Mouse (Mus musculus) ES-Bruce4 (cell line): ENCODE data around the gene Gmcl1. TPM values are rescaled to one million over a fixed set of nuclear protein-coding genes. Genes with fewer than 3 reads are reported as not detected.

Experiments
- H3K27ac ChIP-seq: 2 replicates; pipeline ENCODE4 v1.5.1; 2012; ENCODE audit warnings: low read length, inconsistent platforms; ENCODE audit not compliant: insufficient read depth
- H3K27me3 ChIP-seq: 2 replicates; pipeline ENCODE4 v1.6.1; 2012; ENCODE audit warnings: mild to moderate bottlenecking, low read length, inconsistent platforms; ENCODE audit not compliant: control insufficient read depth, poor library complexity, insufficient read depth, severe bottlenecking
- H3K36me3 ChIP-seq: 2 replicates; pipeline ENCODE4 v1.6.1; 2012; ENCODE audit warnings: inconsistent platforms, mild to moderate bottlenecking, low read length, moderate library complexity; ENCODE audit not compliant: control insufficient read depth, poor library complexity, insufficient read depth, severe bottlenecking
- H3K4me1 ChIP-seq: one replicate; pipeline ENCODE4 v1.8.1; 2011; ENCODE audit warnings: low read length; ENCODE audit not compliant: control insufficient read depth, insufficient read depth
- H3K4me3 ChIP-seq: 2 replicates; pipeline ENCODE4 v1.5.1; 2011; ENCODE audit warnings: low read depth, mild to moderate bottlenecking, low read length
- H3K9ac ChIP-seq: 2 replicates; pipeline ENCODE4 v1.6.1; 2012; ENCODE audit warnings: low read depth, mild to moderate bottlenecking, inconsistent platforms; ENCODE audit not compliant: poor library complexity, severe bottlenecking
- H3K9me3 ChIP-seq: replicated peaks from 2 replicates; pipeline ENCODE4 v1.6.1; 2012; ENCODE audit warnings: mild to moderate bottlenecking, low read length, inconsistent platforms; ENCODE audit not compliant: control insufficient read depth, poor library complexity, insufficient read depth, severe bottlenecking
- CTCF ChIP-seq: IDR thresholded peaks from one replicate; pipeline ENCODE4 v1.8.1; 2011; ENCODE audit warnings: low read depth, low read length
- EP300 ChIP-seq: IDR thresholded peaks from 2 replicates; pipeline ENCODE4 v1.6.1; 2011; ENCODE audit warnings: low read depth, low read length; ENCODE audit not compliant: insufficient read depth
- POLR2A ChIP-seq: IDR thresholded peaks from one replicate; pipeline ENCODE4 v1.8.1; 2011; ENCODE audit warnings: low read length; ENCODE audit not compliant: insufficient read depth
- polyA plus RNA-seq: library from polyadenylated mRNA; stranded (reverse); fragments of >200 nt; gene quantifications from 2 replicates; pipeline ENCODE4 v1.2.4, GENCODE M21; 2011; ENCODE audit warnings: low read depth; ENCODE audit not compliant: missing spikeins, insufficient read depth, insufficient read length

Gmcl1 gene
- polyA plus RNA-seq, 1 experiment = 22.9 TPM

DNA sequence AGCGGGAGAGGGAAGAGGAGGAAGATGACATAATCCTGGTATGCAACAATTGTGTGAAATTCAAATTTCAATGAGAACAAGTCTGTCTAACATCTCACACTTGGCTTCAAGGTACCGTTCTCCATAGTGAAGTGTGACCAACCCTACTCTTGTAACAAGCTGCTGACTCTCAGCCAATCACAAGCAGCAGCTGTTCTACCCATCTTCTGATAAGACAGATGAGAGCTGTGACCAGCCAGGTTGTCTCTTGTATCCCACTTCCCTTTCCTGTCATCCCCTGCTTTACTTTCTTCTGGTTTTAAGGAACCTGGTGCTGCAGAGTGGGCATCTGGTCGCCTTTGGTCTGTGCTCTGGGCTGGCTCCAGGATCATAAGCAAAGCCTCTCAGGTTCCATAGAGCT is 34.3 kb upstream of the Gmcl1 start:
- Histone ChIP-seq H3K27me3 (no peaks in the 10 kb centered on the region), H3K4me3 (no peak overlapping the region), H3K27ac (no peak overlapping the region), H3K9ac (no peak overlapping the region), H3K36me3 (no peaks in the 10 kb centered on the region), H3K4me1 (no peaks in the 10 kb centered on the region), H3K9me3 (no peaks in the 10 kb centered on the region)
- no peak for TF ChIP-seq EP300
- no peak for TF ChIP-seq POLR2A
- TF ChIP-seq CTCF = no peak

DNA sequence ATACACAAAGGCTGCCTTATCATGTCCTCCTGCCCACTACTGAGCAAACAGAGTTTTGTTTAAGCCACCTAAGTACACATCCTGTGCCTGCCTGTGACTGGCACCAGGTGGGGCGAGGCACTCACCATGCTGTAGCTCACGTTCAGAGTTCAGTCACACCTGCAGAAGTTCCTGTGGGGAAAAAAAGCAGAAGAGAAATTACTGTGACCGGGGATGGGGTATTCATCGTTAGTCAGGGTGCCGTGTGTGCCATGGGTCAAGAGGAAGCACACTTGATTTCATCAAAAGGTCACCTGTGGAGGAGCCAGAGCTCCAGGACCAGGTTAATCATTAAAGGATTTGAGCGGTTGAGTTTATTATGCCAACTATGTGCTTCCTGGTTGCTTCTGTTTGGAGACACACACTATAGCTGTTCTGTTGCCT is 32.5 kb upstream of the Gmcl1 start:
- no peaks in the 10 kb centered on the region for H3K27me3 ChIP-seq
- no peak overlapping the region for H3K27ac ChIP-seq
- no peak overlapping the region for H3K9ac ChIP-seq
- no peak for TF ChIP-seq POLR2A
- no peak for TF ChIP-seq CTCF
- no peak for TF ChIP-seq EP300
- H3K4me1 ChIP-seq = no peaks in the 10 kb centered on the region
- no peaks in the 10 kb centered on the region for H3K36me3 ChIP-seq
- no peaks in the 10 kb centered on the region for H3K9me3 ChIP-seq
- no peak overlapping the region for H3K4me3 ChIP-seq

DNA sequence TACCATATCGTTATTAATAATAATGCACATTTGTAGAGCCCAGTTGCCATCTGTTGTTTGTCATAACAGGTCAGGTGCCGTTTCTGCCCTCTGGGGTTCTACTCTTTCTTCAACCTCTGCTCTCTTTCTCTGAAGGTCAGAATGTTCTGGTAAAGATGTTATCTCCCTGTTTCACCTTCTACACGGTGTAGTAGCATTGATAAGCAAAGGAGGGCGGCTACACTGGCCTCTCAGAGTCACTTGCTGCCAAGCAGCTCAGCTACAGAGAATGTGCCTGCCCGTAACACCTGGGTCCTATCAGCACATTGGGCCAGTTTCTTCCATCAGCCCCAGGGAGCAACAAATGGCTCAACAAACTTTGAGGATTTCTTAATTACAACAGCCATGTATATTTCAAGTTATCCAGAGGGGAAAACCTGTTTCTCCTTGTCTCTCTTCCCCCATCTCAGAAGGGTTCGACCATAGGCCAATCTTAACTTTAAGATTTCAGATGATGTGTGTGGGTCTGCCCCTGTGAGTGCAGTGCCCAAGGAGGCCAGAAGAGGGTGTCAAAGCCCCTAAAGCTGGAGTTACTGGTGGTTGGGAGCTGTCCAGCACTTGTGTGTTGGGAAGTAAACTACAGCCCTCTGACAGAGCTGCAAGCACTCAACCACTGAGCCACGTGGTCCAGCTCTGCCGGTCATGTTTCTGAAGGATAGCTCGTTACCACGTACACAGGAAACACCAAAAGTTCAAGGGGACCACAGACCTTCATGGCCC is 21.1 kb upstream of the Gmcl1 start:
- Histone ChIP-seq H3K9ac (no peak overlapping the region), H3K27me3 (no peaks in the 10 kb centered on the region), H3K9me3 (no peaks in the 10 kb centered on the region), H3K36me3 (no peaks in the 10 kb centered on the region), H3K4me3 (no peak overlapping the region), H3K27ac (no peak overlapping the region), H3K4me1 (no peaks in the 10 kb centered on the region)
- no peak for TF ChIP-seq EP300
- TF ChIP-seq CTCF = peak; percentile 73
- TF ChIP-seq POLR2A = no peak

DNA sequence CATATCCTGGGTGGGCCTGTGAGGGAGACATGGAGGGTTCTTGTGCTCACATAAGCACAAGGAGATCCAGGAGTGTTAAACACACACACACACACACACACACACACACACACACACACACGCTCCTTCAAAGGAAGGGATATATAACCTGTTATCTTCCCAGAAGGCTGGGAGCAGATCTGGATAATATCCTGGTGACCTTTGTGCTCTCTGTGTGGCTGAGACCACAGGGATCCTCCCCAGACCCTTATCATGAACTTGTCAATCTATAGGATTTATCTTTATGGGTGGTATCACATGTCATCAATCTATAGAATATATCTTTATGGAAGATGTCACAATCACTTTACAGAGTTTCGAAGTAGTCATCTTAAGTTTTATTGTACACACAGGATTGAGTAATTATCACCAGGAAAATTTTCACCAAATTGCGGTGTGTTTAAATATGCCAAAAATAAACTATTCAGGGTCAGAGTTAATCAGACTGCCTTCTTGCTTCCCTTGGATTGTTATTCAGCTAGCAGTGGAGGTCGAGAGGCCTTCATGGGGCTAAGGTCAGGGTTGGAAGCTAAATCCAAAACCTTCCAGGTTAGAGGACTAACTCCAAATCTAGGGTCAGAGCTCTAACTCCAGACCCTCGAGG is 19.8 kb upstream of the Gmcl1 start:
- Histone ChIP-seq H3K9ac (no peak overlapping the region), H3K4me3 (no peak overlapping the region), H3K4me1 (no peaks in the 10 kb centered on the region), H3K9me3 (no peaks in the 10 kb centered on the region), H3K27ac (no peak overlapping the region), H3K36me3 (no peaks in the 10 kb centered on the region), H3K27me3 (no peaks in the 10 kb centered on the region)
- TF ChIP-seq CTCF (no peak), POLR2A (no peak)

DNA sequence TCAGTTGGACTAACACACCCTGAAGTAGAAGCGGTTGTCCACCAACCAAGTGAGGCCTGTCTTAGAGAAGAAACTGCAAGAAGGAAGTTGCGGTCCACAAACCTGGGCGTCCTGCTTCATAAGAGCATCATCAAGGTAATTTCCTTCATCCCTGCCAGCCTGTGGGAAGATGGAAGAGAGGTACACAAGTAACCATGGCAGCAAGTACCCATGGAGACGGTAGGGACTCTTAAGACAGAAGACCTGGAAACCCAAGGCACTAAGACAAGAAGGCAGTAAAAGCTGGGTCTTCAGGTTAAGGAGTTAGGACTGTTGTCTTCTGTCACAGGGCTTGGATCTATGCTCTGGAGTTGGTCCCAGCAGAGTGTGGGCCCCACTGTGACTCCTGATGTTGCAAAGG is 17.8 kb upstream of the Gmcl1 start:
- Histone ChIP-seq H3K4me3 (no peak overlapping the region), H3K9ac (no peak overlapping the region), H3K27me3 (no peaks in the 10 kb centered on the region), H3K9me3 (no peaks in the 10 kb centered on the region), H3K4me1 (no peaks in the 10 kb centered on the region), H3K36me3 (no peaks in the 10 kb centered on the region), H3K27ac (no peak overlapping the region)
- TF ChIP-seq CTCF (no peak), EP300 (no peak), POLR2A (no peak)

DNA sequence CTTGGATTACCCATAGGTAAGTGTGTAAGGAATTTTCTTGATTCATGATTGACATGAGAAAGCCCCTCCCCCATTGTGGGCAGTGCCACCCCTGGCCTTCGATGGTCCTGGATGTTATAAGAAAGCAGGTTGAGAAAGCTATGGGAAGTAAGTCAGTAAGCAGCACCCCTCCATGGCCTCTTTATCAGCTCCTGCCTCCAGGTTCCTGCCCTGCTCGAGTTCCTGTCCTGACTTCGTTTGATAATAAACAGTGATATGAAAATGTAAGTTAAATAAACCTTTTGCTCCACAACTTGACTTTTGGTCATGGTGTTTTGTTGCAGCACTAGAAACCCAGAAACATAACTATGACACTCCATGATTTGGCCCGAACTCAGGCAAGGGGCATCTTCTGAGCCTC is 16.6 kb upstream of the Gmcl1 start:
- H3K27me3 ChIP-seq = no peaks in the 10 kb centered on the region
- no peak overlapping the region for H3K4me3 ChIP-seq
- no peaks in the 10 kb centered on the region for H3K36me3 ChIP-seq
- H3K27ac ChIP-seq = no peak overlapping the region
- H3K9me3 ChIP-seq = no peaks in the 10 kb centered on the region
- no peaks in the 10 kb centered on the region for H3K4me1 ChIP-seq
- no peak overlapping the region for H3K9ac ChIP-seq
- TF ChIP-seq POLR2A = no peak
- TF ChIP-seq EP300 = no peak
- no peak for TF ChIP-seq CTCF
